Mouse (Mus musculus) CD4-positive, CD25-positive, alpha-beta regulatory T cell (primary cell): ENCODE measurements around the gene Alpi. TPM values are rescaled to one million over a fixed set of nuclear protein-coding genes. Genes with fewer than 3 reads are reported as not detected.

Source experiments
- polyA plus RNA-seq: library from polyadenylated mRNA; unstranded; fragments of 100-300 nt; shearing (Covaris generic); gene quantifications from one replicate; pipeline ENCODE4 v1.2.1, GENCODE M21; 2017

Alpi gene
- polyA plus RNA-seq: not detected

GRCm38 (mm10) chr1:87101411-87101810 is at the start of gene Alpi:
Alpi (minus strand) TSS chr1:87101606.

GRCm38 (mm10) chr1:87124673-87125072 is 23.3 kb upstream of the Alpi start, which contains the start of gene Akp3:
Akp3 (plus strand) TSS chr1:87124973.

GRCm38 (mm10) chr1:87089828-87090227 is 11.6 kb downstream of the Alpi start, which contains the start of gene Alppl2:
Alppl2 (minus strand) TSS chr1:87089928.

Other genes with a start within 250 kb of the Alpi start
- gene Alppl2, start 11.7 kb downstream of the Alpi start, polyA plus RNA-seq: not detected
- gene Akp3, start 23.4 kb upstream of the Alpi start, polyA plus RNA-seq: not detected
- gene Ecel1, start 54.9 kb upstream of the Alpi start, polyA plus RNA-seq: 0.08 TPM
- not detected for gene Prss56, start 81.7 kb upstream of the Alpi start, polyA plus RNA-seq
- not detected for gene Chrnd, start 89.0 kb upstream of the Alpi start, polyA plus RNA-seq
- gene Chrng, start 103.1 kb upstream of the Alpi start, polyA plus RNA-seq: 0.06 TPM
- gene Eif4e2, start 112.3 kb upstream of the Alpi start, polyA plus RNA-seq: 120 TPM
- gene Efhd1, start 162.8 kb upstream of the Alpi start, polyA plus RNA-seq: 0.10 TPM
- gene Gigyf2, start 225.4 kb upstream of the Alpi start, polyA plus RNA-seq: 66.9 TPM